Mouse (Mus musculus) thymus, adult 18-20 months (tissue): ENCODE results near the gene Rpl10a.

Experiments used
- DNase-seq, 2 experiments: peaks; one replicate each; pipeline ENCODE4 v3.0.0; 2022; ENCODE audit warnings: mixed read lengths in 2 of 2

Rpl10a gene

DNA sequence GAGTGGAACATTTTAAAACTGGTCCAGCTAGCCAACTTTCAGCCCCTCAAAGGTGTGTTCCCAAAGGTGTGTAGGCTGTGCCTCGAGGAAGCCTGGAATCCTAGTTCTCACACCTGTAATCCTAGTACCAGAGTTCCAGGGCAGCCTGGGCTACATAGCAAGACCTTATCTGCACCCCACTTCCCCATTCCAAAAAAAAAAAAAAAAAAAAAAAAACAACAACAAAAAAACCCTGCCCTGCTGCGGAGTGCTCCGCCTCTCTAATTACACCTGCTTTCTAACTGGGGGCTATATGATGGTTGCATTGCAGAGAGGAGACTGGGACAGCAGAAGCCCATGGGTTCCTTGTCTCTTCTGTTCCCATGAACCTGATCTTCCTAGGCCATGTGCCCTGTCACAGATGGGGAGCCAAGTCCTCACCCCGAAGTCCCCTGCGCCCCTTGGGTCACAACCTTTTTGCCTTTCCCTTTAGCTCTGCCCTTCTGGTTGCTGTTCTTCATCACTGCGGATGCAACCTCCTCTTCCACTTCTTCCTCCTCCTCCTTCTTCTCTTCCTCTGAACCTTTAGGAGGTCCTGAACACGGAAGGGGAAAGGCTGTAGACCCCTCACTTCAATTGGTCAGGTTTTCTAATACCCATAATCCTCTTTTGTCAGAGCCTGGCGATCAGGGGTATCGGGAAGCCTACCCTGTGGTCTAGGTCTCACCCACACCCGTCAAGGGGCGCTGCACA, 33.8 kb downstream of the Rpl10a start:
- no peak for DNase-seq

DNA sequence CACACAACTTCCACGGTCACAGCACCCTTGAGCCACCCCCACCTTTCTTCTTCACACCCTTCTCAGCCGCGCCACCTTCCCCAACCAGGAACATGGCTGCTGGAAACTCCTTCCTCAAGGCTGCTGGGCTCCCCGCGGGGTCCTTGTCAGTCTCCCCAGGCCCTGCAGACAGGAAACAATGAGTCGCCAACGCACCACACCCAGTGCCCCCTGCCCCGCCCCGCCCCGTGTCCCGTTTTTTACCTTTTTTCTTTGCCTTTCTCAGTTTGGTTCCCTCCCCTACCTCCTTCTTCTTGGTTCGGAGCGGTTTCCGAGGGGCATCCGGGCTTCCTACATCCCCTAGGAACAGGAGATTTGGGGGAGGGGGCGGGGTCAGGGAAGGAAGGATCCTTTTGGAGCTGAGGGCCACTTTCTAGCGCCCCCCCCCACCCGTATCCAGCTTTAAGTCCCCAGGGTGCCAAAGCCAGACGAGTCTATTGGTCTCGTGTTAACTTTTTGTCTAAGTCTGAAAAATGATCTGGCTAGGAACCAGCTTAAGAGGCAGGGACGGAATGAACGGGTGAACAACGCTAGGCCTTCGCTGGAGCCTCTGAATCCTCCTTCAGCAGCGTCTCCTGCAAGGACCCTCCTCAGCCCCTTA, 34.5 kb downstream of the Rpl10a start:
- DNase-seq: no peak

GRCm38 (mm10) chr17:28363507-28363906, 35.2 kb downstream of the Rpl10a start:
- no peak for DNase-seq

GRCm38 (mm10) chr17:28365122-28365521, 36.9 kb downstream of the Rpl10a start, which contains the start of gene Tulp1:
TSS of gene Tulp1 (minus strand) at chr17:28365222.
- DNase-seq: no peak

GRCm38 (mm10) chr17:28368449-28368848, 40.2 kb downstream of the Rpl10a start:
- peak; percentile 55 to 58 for DNase-seq

- DNase-seq: no peak
These were observed 40.8 kb downstream of the Rpl10a start for GRCm38 (mm10) chr17:28369056-28369455.

DNA sequence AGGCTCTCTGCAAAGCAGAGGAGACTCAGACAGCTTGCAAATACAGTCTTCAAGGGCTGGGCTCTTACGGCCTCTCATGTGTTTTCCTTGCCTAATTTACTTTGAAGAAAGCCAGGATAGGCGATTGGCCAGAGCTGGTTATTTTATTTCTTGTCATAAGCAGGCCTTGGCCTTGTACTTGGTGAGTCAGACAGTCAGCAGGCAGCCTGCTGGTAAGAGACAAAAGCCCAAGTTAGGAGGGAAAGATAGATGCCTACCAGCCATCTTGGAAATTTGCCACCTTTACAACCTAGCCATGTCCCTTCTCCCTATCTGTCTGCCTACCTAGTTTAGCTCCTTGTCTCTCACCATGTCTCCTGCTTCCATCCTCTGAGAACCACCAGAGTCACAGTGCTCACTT, 43.0 kb downstream of the Rpl10a start:
- DNase-seq: no peak

DNA sequence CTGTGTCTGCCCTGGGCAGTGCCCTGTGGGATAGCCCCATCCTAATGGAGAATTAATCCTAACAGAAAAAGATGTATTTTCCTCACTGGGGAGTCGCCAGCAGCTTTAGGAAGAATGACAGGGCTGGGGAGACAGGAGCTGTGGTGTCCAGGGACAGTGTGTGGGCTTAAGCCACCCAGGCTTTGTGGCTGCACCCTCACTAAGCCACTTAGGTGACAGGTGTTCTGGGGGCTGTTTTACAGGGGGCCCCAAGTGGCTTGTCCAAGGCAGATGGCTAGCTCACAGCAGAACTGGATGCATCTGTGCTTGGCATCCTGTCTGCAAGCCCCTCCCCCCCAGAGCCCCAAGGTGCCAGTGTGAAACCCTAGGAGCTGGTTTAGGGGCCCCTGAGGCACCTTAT, 43.7 kb downstream of the Rpl10a start:
- DNase-seq: no peak

- DNase-seq: peak; percentile 63 to 73
These were observed 45.5 kb downstream of the Rpl10a start for GRCm38 (mm10) chr17:28373821-28374220.

- DNase-seq: peak; percentile 74 to 79
These were observed 46.2 kb downstream of the Rpl10a start for GRCm38 (mm10) chr17:28374494-28374893.

- no peak for DNase-seq
These were observed 47.4 kb downstream of the Rpl10a start for GRCm38 (mm10) chr17:28375592-28376061.

DNA sequence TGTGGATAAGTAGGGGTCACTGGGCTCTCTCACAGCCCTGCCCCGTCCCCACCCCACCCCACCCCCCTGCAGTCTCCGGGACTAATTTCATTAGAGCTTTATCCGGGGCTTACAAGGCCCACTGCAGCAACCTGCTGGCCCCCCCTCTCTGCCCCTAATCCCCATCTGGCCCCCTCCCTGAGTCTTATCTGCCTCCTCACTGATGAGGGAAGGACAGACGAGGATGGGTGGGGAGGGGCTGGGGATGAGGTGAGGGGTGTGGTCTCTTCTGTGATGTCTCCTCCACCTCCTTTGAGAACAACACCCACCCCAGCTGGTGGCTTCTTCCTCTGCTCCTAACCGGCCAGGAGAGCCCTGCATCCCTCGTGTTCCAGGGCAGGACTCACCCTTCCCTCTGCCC, 52.0 kb downstream of the Rpl10a start:
- no peak for DNase-seq
